Mouse (Mus musculus) ES-Bruce4 (cell line): Measurements from ENCODE around the gene Map4k1. TPM values are rescaled to one million over a fixed set of nuclear protein-coding genes. Genes with fewer than 3 reads are reported as not detected.

Experiments used
- H3K27ac ChIP-seq: 2 replicates; pipeline ENCODE4 v1.5.1; 2012; ENCODE audit warnings: low read length, inconsistent platforms; ENCODE audit not compliant: insufficient read depth
- H3K27me3 ChIP-seq: 2 replicates; pipeline ENCODE4 v1.6.1; 2012; ENCODE audit warnings: mild to moderate bottlenecking, low read length, inconsistent platforms; ENCODE audit not compliant: control insufficient read depth, poor library complexity, insufficient read depth, severe bottlenecking
- H3K36me3 ChIP-seq: 2 replicates; pipeline ENCODE4 v1.6.1; 2012; ENCODE audit warnings: inconsistent platforms, mild to moderate bottlenecking, low read length, moderate library complexity; ENCODE audit not compliant: control insufficient read depth, poor library complexity, insufficient read depth, severe bottlenecking
- H3K4me1 ChIP-seq: one replicate; pipeline ENCODE4 v1.8.1; 2011; ENCODE audit warnings: low read length; ENCODE audit not compliant: control insufficient read depth, insufficient read depth
- H3K4me3 ChIP-seq: 2 replicates; pipeline ENCODE4 v1.5.1; 2011; ENCODE audit warnings: low read depth, mild to moderate bottlenecking, low read length
- H3K9ac ChIP-seq: 2 replicates; pipeline ENCODE4 v1.6.1; 2012; ENCODE audit warnings: low read depth, mild to moderate bottlenecking, inconsistent platforms; ENCODE audit not compliant: poor library complexity, severe bottlenecking
- H3K9me3 ChIP-seq: replicated peaks from 2 replicates; pipeline ENCODE4 v1.6.1; 2012; ENCODE audit warnings: mild to moderate bottlenecking, low read length, inconsistent platforms; ENCODE audit not compliant: control insufficient read depth, poor library complexity, insufficient read depth, severe bottlenecking
- CTCF ChIP-seq: IDR thresholded peaks from one replicate; pipeline ENCODE4 v1.8.1; 2011; ENCODE audit warnings: low read depth, low read length
- EP300 ChIP-seq: IDR thresholded peaks from 2 replicates; pipeline ENCODE4 v1.6.1; 2011; ENCODE audit warnings: low read depth, low read length; ENCODE audit not compliant: insufficient read depth
- POLR2A ChIP-seq: IDR thresholded peaks from one replicate; pipeline ENCODE4 v1.8.1; 2011; ENCODE audit warnings: low read length; ENCODE audit not compliant: insufficient read depth
- polyA plus RNA-seq: library from polyadenylated mRNA; stranded (reverse); fragments of >200 nt; gene quantifications from 2 replicates; pipeline ENCODE4 v1.2.4, GENCODE M21; 2011; ENCODE audit warnings: low read depth; ENCODE audit not compliant: missing spikeins, insufficient read depth, insufficient read length

Gene Map4k1
- polyA plus RNA-seq, 1 experiment, result 36.3 TPM

- Histone ChIP-seq H3K9me3 (no peaks in the 10 kb centered on the region), H3K27ac (peak overlapping the region; percentile 46; the same call in 1 of the 2 replicates), H3K27me3 (no peaks in the 10 kb centered on the region), H3K9ac (peak overlapping the region; percentile 96; the same call in 1 of the 2 replicates), H3K36me3 (peaks cover 13% of the 10 kb centered on the region), H3K4me1 (peaks cover 5% of the 10 kb centered on the region), H3K4me3 (no peak overlapping the region)
- no peak for TF ChIP-seq EP300
- no peak for TF ChIP-seq CTCF
- no peak for TF ChIP-seq POLR2A
Measured at GRCm38 (mm10) chr7:28957997-28958725, 23.7 kb upstream of the Map4k1 start.

- TF ChIP-seq POLR2A, result no peak
- no peak for TF ChIP-seq CTCF
- no peak for TF ChIP-seq EP300
- H3K27ac ChIP-seq, result peak overlapping the region; percentile 38
- no peak overlapping the region for H3K4me3 ChIP-seq
- peaks cover 13% of the 10 kb centered on the region for H3K36me3 ChIP-seq
- peak overlapping the region; percentile 96 for H3K9ac ChIP-seq
- no peaks in the 10 kb centered on the region for H3K9me3 ChIP-seq
- H3K4me1 ChIP-seq, result peaks cover 8% of the 10 kb centered on the region
- no peaks in the 10 kb centered on the region for H3K27me3 ChIP-seq
Measured at GRCm38 (mm10) chr7:28958770-28959169, 23.1 kb upstream of the Map4k1 start.

- peaks cover 9% of the 10 kb centered on the region for H3K4me1 ChIP-seq
- H3K36me3 ChIP-seq, result peaks cover 11% of the 10 kb centered on the region
- H3K9ac ChIP-seq, result peak overlapping the region; percentile 96
- peak overlapping the region; percentile 38; the same call in 1 of the 2 replicates for H3K27ac ChIP-seq
- peak overlapping the region; percentile 35 for H3K4me3 ChIP-seq
- H3K27me3 ChIP-seq, result no peaks in the 10 kb centered on the region
- no peaks in the 10 kb centered on the region for H3K9me3 ChIP-seq
- TF ChIP-seq POLR2A (no peak), EP300 (no peak), CTCF (no peak)
Measured at GRCm38 (mm10) chr7:28959505-28960045, 22.3 kb upstream of the Map4k1 start.

GRCm38 (mm10) chr7:28960354-28961046 lies 21.4 kb upstream of the Map4k1 start:
- H3K9me3 ChIP-seq, result no peaks in the 10 kb centered on the region

GRCm38 (mm10) chr7:28961584-28961926 lies 20.3 kb upstream of the Map4k1 start:
- Histone ChIP-seq H3K36me3 (peaks cover 5% of the 10 kb centered on the region; the same call in 1 of the 2 replicates), H3K9ac (peak overlapping the region; percentile 96), H3K4me1 (peaks cover 9% of the 10 kb centered on the region), H3K9me3 (no peaks in the 10 kb centered on the region), H3K27me3 (no peaks in the 10 kb centered on the region), H3K27ac (peak overlapping the region; percentile 12), H3K4me3 (peak overlapping the region; percentile 99)
- TF ChIP-seq POLR2A, result no peak
- no peak for TF ChIP-seq CTCF
- no peak for TF ChIP-seq EP300

More at GRCm38 (mm10) chr7:28960354-28961046, 21.4 kb upstream of the Map4k1 start:
- TF ChIP-seq POLR2A (no peak), CTCF (no peak), EP300 (no peak)
- H3K27me3 ChIP-seq, result no peaks in the 10 kb centered on the region
- H3K4me3 ChIP-seq, result peak overlapping the region; percentile 84
- H3K27ac ChIP-seq, result no peak overlapping the region
- H3K36me3 ChIP-seq, result peaks cover 5% of the 10 kb centered on the region; the same call in 1 of the 2 replicates
- peaks cover 9% of the 10 kb centered on the region for H3K4me1 ChIP-seq
- peak overlapping the region; percentile 96 for H3K9ac ChIP-seq
